Mouse (Mus musculus) left cerebral cortex, adult 18-20 months (tissue): ENCODE data around the gene Uckl1. TPM values are rescaled to one million over a fixed set of nuclear protein-coding genes. Genes with fewer than 3 reads are reported as not detected.

ENCODE experiments used
- DNase-seq, 2 experiments: peaks; one replicate each; pipeline ENCODE4 v3.0.0; 2021 to 2022; ENCODE audit warnings: low spot score in 2 of 2, mixed read lengths in 1 of 2
- total RNA-seq, 2 experiments: library from RNA; stranded (reverse); gene quantifications; 2 replicates each; pipeline ENCODE4 v1.2.3; 2021

Gene Uckl1
- total RNA-seq, 2 experiments from 2014 or later = 51.5 to 70.2 TPM

DNA sequence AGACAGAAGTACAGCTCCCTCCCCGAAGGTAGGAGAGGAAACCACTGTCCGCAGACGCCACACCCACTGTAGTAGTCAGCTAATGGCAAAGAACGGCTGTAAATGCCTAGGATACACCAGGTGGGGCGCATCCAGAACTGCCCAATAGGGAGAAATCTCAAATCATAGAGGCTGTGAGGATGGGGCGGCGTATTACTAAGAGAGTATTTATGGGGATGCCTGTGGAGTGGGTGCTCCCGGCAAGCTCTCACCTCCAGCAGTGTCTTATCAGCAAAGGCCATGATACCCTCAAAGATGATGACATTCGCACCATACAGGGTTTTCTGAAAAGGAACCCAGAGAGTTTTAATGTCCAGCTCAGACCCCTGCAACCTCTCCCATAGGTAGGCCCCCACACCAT, 10.7 kb downstream of the Uckl1 start:
- no peak for DNase-seq

DNA sequence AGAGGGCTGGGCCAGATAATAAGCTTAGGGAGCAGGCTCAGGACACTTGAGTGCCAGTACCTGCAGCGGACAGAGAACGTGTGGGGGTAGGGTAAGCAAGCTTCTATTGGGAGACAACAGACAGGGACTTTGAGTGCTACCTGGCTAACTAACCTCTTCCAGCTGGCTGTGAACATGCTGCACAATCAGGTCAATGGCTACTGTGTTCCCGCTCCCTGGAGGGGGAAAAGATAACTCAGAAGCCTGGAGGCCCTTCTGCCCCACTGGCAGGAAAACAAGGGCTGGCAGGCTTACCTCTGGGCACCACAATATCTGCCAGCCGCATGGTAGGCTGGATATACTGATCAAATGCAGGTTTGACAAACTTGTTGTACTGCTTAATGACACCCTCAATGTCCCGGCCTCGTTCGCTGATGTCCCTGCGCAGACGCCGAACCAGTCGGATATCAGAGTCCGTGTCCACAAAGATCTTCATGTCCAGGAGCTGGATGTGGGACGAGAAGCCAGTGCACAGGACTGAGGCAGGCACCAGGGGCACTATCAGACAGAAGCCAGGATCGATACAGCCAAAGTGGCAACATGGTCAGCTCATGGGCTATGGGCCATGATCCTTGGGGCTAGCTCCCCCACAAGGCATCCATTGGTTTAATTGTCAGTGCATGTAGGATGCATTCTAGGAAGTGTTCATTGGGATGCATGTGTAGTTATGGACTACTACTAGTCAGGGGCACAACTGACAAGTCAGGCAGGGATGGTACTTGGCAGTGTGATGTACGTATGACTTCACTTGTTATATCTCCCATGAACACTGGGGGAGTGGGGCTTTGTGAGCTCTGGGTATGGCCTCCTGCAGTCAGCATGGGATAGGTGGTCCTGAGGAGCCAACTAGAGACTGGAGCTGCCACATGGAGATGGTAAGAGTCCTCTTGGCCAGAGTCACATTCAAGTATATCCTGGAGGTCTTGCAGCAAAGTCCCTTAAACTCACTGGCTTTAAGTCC, 11.5 kb downstream of the Uckl1 start:
- no peak for DNase-seq

GRCm38 (mm10) chr2:181571941-181572670, 12.6 kb downstream of the Uckl1 start:
- DNase-seq = no peak

DNA sequence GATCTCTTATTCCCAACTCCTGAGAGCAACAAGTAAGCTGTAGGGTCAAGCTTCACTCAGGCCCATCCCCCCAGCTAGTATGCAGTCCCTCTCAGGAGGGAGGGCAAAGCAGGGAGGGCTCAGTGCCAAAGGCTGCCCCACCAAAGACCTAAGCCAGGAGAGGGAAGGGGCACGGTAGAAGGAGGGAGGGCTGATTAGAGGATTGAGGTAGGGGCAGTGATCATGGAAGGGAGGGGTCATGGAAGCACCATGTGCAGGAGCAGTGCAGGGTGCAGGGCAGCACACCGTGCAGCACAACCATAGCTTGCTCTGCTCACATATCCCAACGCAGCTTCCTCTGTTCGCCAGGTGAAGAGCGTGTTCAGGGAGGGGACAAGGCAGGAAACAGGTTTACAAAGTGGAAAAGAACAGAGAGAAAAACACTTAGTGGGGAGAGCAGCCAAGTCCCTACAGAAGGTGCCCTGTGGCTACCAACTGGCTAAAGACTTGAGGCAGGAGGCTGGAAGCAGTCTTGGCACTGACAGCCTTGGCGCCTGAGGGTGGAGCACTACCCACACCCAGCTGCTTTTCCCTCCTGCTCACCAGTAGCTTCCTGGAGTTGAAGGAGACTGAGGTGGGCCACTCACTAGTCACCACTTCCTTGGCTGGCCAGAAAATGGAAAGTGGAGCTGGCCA, 13.6 kb downstream of the Uckl1 start:
- peak; percentile 26 to 60 for DNase-seq

GRCm38 (mm10) chr2:181570375-181570774, 14.3 kb downstream of the Uckl1 start:
- no peak for DNase-seq

- DNase-seq = no peak
Measured at GRCm38 (mm10) chr2:181569856-181570255, 14.8 kb downstream of the Uckl1 start.

GRCm38 (mm10) chr2:181568272-181569008, 16.3 kb downstream of the Uckl1 start:
- DNase-seq = no peak

DNA sequence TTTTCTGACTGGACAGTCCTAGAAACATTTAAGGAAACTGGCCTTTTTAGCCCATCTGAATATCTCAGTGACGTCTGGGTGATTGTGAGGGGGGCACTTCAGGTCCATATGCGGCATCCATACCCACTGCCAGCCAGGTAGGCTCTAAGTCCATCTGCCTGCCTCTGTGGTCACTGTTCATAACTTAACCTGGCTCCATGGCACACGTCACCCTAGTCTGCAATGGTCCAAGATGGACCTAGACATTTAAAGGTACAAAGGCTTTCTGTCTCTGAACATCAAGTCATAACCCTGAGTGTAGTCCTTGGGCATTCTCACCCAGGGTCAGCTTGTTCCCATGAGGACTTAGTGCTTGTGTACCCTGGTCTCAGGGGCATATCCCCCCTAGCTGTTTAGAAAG, 17.4 kb downstream of the Uckl1 start:
- no peak for DNase-seq

DNA sequence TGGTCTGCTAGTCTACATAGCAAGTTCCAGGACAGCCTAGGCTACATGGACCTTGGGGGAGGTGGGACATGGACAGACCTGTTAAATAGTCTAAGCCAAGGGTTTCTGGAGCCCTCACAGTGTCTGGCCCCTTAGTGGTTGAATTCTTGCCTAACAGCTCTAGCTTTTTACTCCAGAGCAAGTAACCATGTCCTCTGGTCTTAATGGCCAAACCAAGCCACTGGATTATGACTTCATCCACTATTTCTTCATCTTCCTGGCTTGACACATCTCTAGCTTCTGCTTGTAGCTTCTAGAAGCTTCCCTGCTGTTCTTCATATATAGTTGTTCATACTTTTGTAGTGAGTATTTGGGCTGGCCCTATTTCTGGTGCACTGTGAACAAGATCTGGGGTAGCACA, 30.9 kb downstream of the Uckl1 start:
- DNase-seq = no peak

GRCm38 (mm10) chr2:181550233-181550632, 34.5 kb downstream of the Uckl1 start:
- no peak for DNase-seq

DNA sequence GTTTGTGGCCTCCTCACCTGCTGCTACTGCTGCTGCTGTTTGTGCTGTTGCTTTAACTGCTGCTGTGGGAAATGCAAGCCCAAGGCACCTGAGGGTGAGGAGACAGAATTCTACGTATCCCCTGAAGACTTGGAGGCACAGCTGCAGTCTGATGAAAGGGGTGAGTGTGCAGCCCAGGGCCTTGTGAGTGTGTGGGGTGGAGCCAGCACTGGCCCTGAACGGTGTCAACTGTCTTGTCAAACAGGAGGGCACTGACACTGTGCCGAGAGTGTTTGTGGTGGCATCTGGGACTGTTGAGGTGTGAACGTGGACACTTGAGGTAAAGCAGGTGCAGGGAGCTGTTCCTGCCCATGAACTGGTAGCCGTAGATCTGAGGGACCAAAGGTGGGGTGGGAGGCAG, 36.0 kb downstream of the Uckl1 start:
- DNase-seq = no peak

DNA sequence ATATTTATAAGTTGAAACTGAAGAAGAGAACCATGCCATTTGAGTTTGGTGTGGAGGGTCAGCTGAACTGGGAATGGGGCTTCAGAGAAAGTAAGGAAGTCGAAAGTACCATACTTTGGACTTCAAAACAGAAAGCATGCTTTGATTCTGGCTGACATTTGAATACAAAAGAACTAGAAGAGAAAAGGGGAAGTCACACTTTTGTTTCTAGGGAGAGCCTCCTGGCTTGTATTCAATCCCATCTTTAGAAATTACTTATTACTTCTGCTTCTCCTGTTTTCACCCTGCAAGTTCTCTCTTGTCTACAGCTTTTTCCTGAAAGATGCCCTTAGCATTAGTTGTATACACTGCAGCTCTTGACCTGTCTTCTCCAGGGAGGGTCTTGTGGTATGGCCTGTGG, 36.5 kb downstream of the Uckl1 start:
- no peak for DNase-seq

- DNase-seq = no peak
Measured at GRCm38 (mm10) chr2:181546142-181546541, 38.5 kb downstream of the Uckl1 start.

GRCm38 (mm10) chr2:181541761-181542380, 42.8 kb downstream of the Uckl1 start:
- DNase-seq = no peak

DNA sequence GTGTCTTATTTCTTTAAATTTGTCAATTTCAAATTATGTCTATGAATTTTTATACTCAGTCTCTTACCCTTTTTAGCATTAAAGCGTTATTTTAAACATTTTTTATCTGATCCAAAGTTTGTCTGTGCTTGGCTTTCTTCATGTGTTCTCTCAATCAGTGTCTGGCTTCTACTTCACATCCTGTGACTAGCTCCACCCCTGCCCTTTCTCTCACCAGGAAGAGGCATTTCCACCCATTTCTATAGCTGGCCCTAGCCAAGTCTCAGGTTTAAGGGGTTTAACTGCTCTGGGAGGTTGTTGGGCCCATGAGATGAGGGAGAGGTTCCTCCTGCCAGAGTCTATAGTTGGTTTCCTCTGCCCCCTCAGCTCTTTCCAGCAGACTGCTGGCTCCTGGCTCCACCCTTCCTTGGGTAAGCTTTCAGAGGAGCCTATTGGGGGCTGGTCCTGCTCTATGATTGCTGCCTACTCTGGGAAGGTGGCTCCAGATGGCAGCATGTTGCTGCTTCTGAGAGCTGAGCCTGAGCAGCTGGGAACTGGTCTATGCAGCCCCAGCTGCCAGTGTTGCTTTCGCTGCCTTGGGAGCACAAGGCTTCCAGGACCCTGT, 47.1 kb downstream of the Uckl1 start:
- peak; percentile 63 to 76 for DNase-seq

GRCm38 (mm10) chr2:181536410-181536809, 48.3 kb downstream of the Uckl1 start:
- DNase-seq = no peak

- no peak for DNase-seq
Measured at GRCm38 (mm10) chr2:181532589-181532988, 52.1 kb downstream of the Uckl1 start.

GRCm38 (mm10) chr2:181529076-181529475, 55.6 kb downstream of the Uckl1 start:
- no peak for DNase-seq

GRCm38 (mm10) chr2:181525526-181525925, 59.2 kb downstream of the Uckl1 start:
- DNase-seq = no peak

GRCm38 (mm10) chr2:181522811-181523210, 61.9 kb downstream of the Uckl1 start:
- no peak for DNase-seq
